ENCODE assay signal across 8 mouse cellular contexts in the genomic region with DNA sequence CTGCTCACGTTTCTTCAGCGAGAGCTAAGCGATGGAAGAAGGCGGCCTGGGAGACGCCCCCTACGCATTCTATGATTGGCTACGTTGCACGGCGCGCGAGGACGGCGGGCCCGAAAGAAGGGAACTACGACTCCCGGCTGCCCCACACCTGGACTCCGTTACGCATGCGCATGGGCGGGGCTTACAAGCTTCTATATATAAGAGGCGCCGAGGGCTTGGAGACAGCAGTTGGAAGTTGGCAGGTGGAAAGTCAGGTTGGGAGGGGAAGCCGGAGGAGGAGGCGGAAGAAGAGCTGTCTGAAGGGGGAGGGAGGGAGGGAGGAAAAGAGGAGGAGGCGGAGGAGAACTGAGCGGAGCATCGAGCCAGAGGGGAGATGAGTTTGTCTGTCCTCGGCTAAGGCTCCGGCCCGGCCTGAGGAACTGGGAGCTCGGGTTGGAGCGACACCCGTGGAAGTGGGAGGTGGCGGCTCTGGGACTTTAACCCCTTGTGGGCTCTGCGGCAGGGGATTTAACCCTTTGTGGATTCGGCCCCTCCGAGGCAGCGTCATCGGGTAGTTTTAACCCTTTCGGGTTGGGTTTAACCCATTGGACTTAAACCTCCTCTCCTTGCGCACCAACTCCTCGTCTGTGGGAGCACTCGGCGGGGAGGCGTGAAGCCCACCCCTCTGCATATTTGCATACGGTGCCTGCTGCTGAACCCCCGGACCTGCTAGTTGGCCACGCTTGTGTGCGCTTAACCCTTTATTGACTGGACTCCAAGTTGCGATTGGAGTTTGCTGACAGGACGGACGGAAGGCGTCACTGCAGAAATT. TPM values are rescaled to one million over a fixed set of nuclear protein-coding genes. Genes with fewer than 3 reads are reported as not detected.
DNase-seq lines count a peak whose midpoint lies in the region; ATAC-seq lines count a peak whose summit lies in the region.

A gene (plus strand): TSS at position 224 of the 811 bp plus-strand sequence.

- ATAC-seq in inflammation-experienced regulatory T-cells, adult 6 months = peak; percentile 91
- ATAC-seq in megakaryocyte-erythroid progenitor cell, adult 5-6 weeks (replicated peaks; ENCODE audit: low FRiP score, low TSS enrichment, poor library complexity, severe bottlenecking) = peak; percentile 89

- intact Hi-C loops in left cerebral cortex, postnatal 10 days (cut with DNase I) = loop anchor here (2.0 kb wide), 2 partner anchors 17 to 43 kb away; a partner anchor contains a TSS

- peak; percentile 100 for DNase-seq in adipocyte (ENCODE audit: low spot score)
- DNase-seq in embryo, embryonic 10 days (ENCODE audit: low spot score) = peak; percentile 99
- DNase-seq in gastrocnemius, postnatal 10 days = peak; percentile 98
- peak; percentile 99 to 100 for DNase-seq in left cerebral cortex, postnatal 10 days (ENCODE audit: extremely low spot score in 1 of 2, low spot score in 2 of 2)
- DNase-seq in right cerebral cortex, postnatal 25 days = peak; percentile 100
- DNase-seq in urinary bladder, postnatal 4 days (ENCODE audit: low spot score in 2 of 2) = peak; percentile 100

RNA-seq across cellular contexts. Expression of the gene that starts here (rescaled TPM):
- total RNA-seq in gastrocnemius, postnatal 10 days (2021) = 10 to 100 TPM; 24.0 to 26.7 TPM
- polyA plus RNA-seq in inflammation-experienced regulatory T-cells, adult 6 months (2017; shearing (Covaris generic)) = 1 to 10 TPM; 3.0 to 3.7 (median 3.5) TPM
- 10 to 100 TPM; 31.8 to 33.9 TPM for total RNA-seq in left cerebral cortex, postnatal 10 days (2021)
- total RNA-seq in megakaryocyte-erythroid progenitor cell, adult 5-6 weeks (2014; fragmentation: Nextera tagmentation) = 10.5 and 15.5 TPM in 2 replicates
- total RNA-seq in megakaryocyte-erythroid progenitor cell, adult 5-6 weeks (2017) = 22.8 and 32.0 TPM in 2 replicates

Comparison
In these comparisons a context has a peak if more than half of its experiments do, and no peak if none do; other contexts are left out.
1. Peak in every context shown above with its lines: DNase-seq and ATAC-seq.